Mouse (Mus musculus): ENCODE data around the gene Tmx1.

DNA sequence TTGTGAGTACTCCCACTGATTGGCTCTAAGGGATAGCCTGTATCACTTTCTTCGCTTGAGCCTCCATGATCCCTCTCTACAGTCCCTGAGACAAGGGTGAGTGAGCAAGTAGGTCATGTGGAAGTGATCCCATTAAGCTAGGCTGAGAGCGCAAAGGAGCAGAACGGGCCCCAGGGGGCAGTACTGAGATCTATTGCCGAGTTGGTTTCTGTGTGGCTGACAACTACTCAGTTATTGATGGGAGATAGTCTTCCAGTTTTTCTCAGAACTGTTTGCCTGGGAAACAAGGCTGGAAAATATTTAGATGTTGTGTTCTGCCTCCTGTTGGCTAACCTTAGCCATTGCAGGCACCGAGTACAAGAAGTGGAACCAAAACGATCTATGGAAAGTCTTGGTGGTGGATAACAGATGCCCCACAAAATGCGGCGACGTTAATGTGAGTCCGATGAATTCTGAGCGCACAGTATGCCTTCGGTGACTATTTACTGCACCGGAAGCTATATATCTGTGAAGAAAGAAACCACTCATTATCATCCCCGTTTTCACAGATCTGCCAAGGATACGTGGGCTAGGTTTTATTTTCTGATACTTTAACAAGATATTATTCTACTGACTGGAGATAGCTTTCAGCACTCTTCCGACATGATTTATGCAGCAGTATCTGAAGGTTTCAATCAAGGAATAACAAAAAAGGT is 24.8 kb downstream of the Tmx1 start:
- TF ChIP-seq GATA1 (IDR thresholded peaks at IDR 0.05; ENCODE audit: borderline replicate concordance, low read length) (no peak), FLI1 (IDR thresholded peaks at IDR 0.05; ENCODE audit: low read length) (no peak)

Measured in megakaryocyte, embryonic 14.5 days (primary cell).